Mouse (Mus musculus): ENCODE data around the gene Olfr1243. TPM values are rescaled to one million over a fixed set of nuclear protein-coding genes. Genes with fewer than 3 reads are reported as not detected.

Olfr1243 gene
- not detected for polyA plus RNA-seq (2015; fragmentation: Illumina TruSeq; extraction: RNeasy Lipid Tissue Mini Kit (QIAGEN cat#74804); ENCODE audit: insufficient read depth, low read depth, low replicate concordance)

GRCm38 (mm10) chr2:89531387-89531786 is at the start of gene Olfr1243:
Gene Olfr1243, minus strand, starts transcription at chr2:89531487.

GRCm38 (mm10) chr2:89578347-89578746 is 47.1 kb upstream of the Olfr1243 start, which contains the start of gene Olfr1245:
Gene Olfr1245, minus strand, starts transcription at chr2:89578447.

DNA sequence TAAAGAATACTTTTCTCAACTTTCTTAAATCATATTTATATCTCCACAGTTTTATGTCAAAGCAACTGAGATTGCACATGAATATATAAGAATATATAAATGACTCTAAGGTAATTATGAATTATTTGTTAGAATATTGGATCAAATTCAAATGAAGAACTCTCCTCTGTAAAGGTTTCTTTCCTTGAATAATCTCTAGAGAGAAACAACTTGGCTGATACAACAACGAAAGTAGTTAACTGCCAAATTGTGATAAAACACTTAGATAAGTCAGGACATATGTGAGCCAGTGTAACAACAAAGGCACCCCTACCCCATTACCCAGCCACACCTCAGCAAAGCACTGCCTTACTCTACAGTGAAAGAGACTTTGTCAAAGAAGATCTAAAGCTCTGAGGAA is 33.1 kb downstream of the Olfr1243 start, which contains the start of gene Olfr1242:
Gene Olfr1242, minus strand, starts transcription at position 101 of the 400 bp plus-strand sequence.

GRCm38 (mm10) chr2:89487026-89487425 is 44.3 kb downstream of the Olfr1243 start, which contains the start of gene Olfr1241:
Gene Olfr1241, minus strand, starts transcription at chr2:89487126.

Other genes with a start within 250 kb of the Olfr1243 start
- not detected for gene Olfr1229, start 243.5 kb downstream of the Olfr1243 start, polyA plus RNA-seq (2015; fragmentation: Illumina TruSeq; extraction: RNeasy Lipid Tissue Mini Kit (QIAGEN cat#74804); ENCODE audit: insufficient read depth, low read depth, low replicate concordance)
- not detected for gene Olfr1230, start 234.2 kb downstream of the Olfr1243 start, polyA plus RNA-seq (2015; fragmentation: Illumina TruSeq; extraction: RNeasy Lipid Tissue Mini Kit (QIAGEN cat#74804); ENCODE audit: insufficient read depth, low read depth, low replicate concordance)
- gene Olfr1231, start 224.4 kb downstream of the Olfr1243 start, polyA plus RNA-seq (2015; fragmentation: Illumina TruSeq; extraction: RNeasy Lipid Tissue Mini Kit (QIAGEN cat#74804); ENCODE audit: insufficient read depth, low read depth, low replicate concordance) = not detected
- gene Olfr1232, start 201.8 kb downstream of the Olfr1243 start, polyA plus RNA-seq (2015; fragmentation: Illumina TruSeq; extraction: RNeasy Lipid Tissue Mini Kit (QIAGEN cat#74804); ENCODE audit: insufficient read depth, low read depth, low replicate concordance) = not detected
- not detected for gene Olfr1233, start 189.1 kb downstream of the Olfr1243 start, polyA plus RNA-seq (2015; fragmentation: Illumina TruSeq; extraction: RNeasy Lipid Tissue Mini Kit (QIAGEN cat#74804); ENCODE audit: insufficient read depth, low read depth, low replicate concordance)
- gene Olfr1234, start 166.6 kb downstream of the Olfr1243 start, polyA plus RNA-seq (2015; fragmentation: Illumina TruSeq; extraction: RNeasy Lipid Tissue Mini Kit (QIAGEN cat#74804); ENCODE audit: insufficient read depth, low read depth, low replicate concordance) = not detected
- gene Olfr1238, start 121.8 kb downstream of the Olfr1243 start, polyA plus RNA-seq (2015; fragmentation: Illumina TruSeq; extraction: RNeasy Lipid Tissue Mini Kit (QIAGEN cat#74804); ENCODE audit: insufficient read depth, low read depth, low replicate concordance) = not detected
- not detected for gene Olfr1239, start 111.1 kb downstream of the Olfr1243 start, polyA plus RNA-seq (2015; fragmentation: Illumina TruSeq; extraction: RNeasy Lipid Tissue Mini Kit (QIAGEN cat#74804); ENCODE audit: insufficient read depth, low read depth, low replicate concordance)
- not detected for gene Olfr1240, start 88.5 kb downstream of the Olfr1243 start, polyA plus RNA-seq (2015; fragmentation: Illumina TruSeq; extraction: RNeasy Lipid Tissue Mini Kit (QIAGEN cat#74804); ENCODE audit: insufficient read depth, low read depth, low replicate concordance)
- not detected for gene Olfr1241, start 44.4 kb downstream of the Olfr1243 start, polyA plus RNA-seq (2015; fragmentation: Illumina TruSeq; extraction: RNeasy Lipid Tissue Mini Kit (QIAGEN cat#74804); ENCODE audit: insufficient read depth, low read depth, low replicate concordance)
- not detected for gene Olfr1242, start 33.2 kb downstream of the Olfr1243 start, polyA plus RNA-seq (2015; fragmentation: Illumina TruSeq; extraction: RNeasy Lipid Tissue Mini Kit (QIAGEN cat#74804); ENCODE audit: insufficient read depth, low read depth, low replicate concordance)
- gene Olfr1245, start 47.0 kb upstream of the Olfr1243 start, polyA plus RNA-seq (2015; fragmentation: Illumina TruSeq; extraction: RNeasy Lipid Tissue Mini Kit (QIAGEN cat#74804); ENCODE audit: insufficient read depth, low read depth, low replicate concordance) = not detected
- not detected for gene Olfr1246, start 61.7 kb upstream of the Olfr1243 start, polyA plus RNA-seq (2015; fragmentation: Illumina TruSeq; extraction: RNeasy Lipid Tissue Mini Kit (QIAGEN cat#74804); ENCODE audit: insufficient read depth, low read depth, low replicate concordance)
- not detected for gene Olfr1247, start 82.6 kb upstream of the Olfr1243 start, polyA plus RNA-seq (2015; fragmentation: Illumina TruSeq; extraction: RNeasy Lipid Tissue Mini Kit (QIAGEN cat#74804); ENCODE audit: insufficient read depth, low read depth, low replicate concordance)
- not detected for gene Olfr1248, start 86.8 kb upstream of the Olfr1243 start, polyA plus RNA-seq (2015; fragmentation: Illumina TruSeq; extraction: RNeasy Lipid Tissue Mini Kit (QIAGEN cat#74804); ENCODE audit: insufficient read depth, low read depth, low replicate concordance)
- gene Olfr1249, start 103.5 kb upstream of the Olfr1243 start, polyA plus RNA-seq (2015; fragmentation: Illumina TruSeq; extraction: RNeasy Lipid Tissue Mini Kit (QIAGEN cat#74804); ENCODE audit: insufficient read depth, low read depth, low replicate concordance) = not detected
- gene Olfr1250, start 130.0 kb upstream of the Olfr1243 start, polyA plus RNA-seq (2015; fragmentation: Illumina TruSeq; extraction: RNeasy Lipid Tissue Mini Kit (QIAGEN cat#74804); ENCODE audit: insufficient read depth, low read depth, low replicate concordance) = not detected
- gene Olfr1251, start 140.4 kb upstream of the Olfr1243 start, polyA plus RNA-seq (2015; fragmentation: Illumina TruSeq; extraction: RNeasy Lipid Tissue Mini Kit (QIAGEN cat#74804); ENCODE audit: insufficient read depth, low read depth, low replicate concordance) = not detected
- gene Olfr1252, start 193.5 kb upstream of the Olfr1243 start, polyA plus RNA-seq (2015; fragmentation: Illumina TruSeq; extraction: RNeasy Lipid Tissue Mini Kit (QIAGEN cat#74804); ENCODE audit: insufficient read depth, low read depth, low replicate concordance) = not detected
- not detected for gene Olfr1253, start 225.6 kb upstream of the Olfr1243 start, polyA plus RNA-seq (2015; fragmentation: Illumina TruSeq; extraction: RNeasy Lipid Tissue Mini Kit (QIAGEN cat#74804); ENCODE audit: insufficient read depth, low read depth, low replicate concordance)